Mouse (Mus musculus) skeletal muscle tissue, adult 2 months (tissue): ENCODE measurements around the gene Atp2b4.
"Not testable (repeated sequence)": the region's sequence is repeated elsewhere in the genome, so short reads cannot be mapped to it uniquely, and the experiment has no call there.

ENCODE experiments used
- DNase-seq: peaks from one replicate; pipeline ENCODE4 v3.0.0-alpha.2; 2012; ENCODE audit warnings: low read depth, low spot score

Gene Atp2b4

DNA sequence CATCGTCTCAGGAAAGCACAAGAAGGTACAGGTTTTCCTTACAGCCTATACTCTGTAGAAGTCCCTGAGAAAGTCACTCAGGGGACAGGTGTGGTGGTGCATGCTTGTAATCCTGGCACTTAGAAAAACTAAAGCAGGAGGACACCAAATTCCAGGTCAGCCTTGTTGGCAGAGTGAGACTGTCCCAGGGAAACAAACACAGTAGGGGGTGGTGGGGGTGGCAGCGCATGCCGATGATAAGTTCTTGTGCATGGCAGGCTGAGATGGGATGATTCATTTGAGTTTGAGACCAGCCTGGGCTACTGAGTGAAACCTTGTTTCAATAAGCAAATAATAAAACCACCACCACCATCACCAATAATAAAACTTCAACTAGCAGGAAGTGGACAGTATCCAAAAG is 49.2 kb downstream of the Atp2b4 start:
- DNase-seq: no peak

DNA sequence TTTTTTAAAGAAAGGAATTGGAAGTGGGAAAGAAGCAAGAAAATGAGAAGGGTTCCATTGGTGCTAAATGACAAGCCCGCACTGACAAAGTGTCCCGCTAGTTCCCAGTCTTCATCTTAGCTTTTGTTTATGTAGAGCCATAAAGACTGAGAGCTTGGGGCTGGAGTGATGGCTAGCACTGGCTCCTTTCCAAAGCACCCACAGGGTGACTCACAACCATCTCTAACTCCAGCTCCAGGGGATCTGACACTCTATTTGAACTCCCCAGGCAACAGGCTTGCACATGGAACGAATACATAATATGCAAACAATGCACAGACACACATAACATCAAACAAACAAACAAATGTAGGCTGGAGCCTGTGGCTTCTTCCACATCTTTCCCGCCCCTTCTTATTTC is 50.9 kb downstream of the Atp2b4 start:
- no peak for DNase-seq

DNA sequence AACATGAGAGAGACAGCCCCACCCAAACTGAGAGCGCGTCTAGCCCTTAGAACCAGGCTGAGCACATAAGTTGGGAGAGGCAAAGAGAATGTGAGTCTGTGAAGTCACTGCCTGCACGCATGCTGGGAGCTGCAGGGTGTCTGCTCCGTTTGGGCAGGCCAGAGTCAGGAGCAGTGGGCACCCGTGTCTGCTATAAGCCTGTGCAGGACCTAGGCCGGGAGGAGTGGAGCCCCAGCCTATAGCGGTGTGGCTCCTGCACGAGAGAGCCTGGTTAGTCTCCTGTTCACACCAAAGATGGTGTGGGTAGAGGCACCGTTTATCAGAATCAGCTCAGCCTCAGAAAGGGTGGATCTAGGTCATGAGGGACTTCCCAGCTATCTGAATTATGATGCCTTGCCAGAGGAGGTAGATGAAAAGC is 55.8 kb downstream of the Atp2b4 start:
- no peak for DNase-seq

DNA sequence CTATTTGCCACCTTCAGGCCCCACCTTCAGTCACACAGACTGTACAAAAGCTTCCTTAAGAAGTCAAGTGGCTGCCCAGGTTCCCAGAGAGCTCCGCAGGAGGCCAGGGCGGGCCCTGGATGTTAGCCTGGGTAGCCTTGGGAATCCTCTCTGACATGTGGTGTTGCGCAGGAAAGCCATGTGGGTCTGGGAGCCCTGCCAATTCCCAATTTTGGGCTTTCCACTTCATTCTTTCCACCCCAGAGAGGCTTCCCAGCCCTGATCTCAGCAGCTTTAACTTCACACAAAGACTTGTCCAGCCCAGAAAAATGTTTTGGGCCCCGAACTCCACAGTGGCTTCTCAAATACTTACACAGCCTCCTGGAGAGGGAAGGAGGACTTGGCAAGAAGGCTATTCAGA is 56.2 kb downstream of the Atp2b4 start:
- DNase-seq: peak; percentile 88

DNA sequence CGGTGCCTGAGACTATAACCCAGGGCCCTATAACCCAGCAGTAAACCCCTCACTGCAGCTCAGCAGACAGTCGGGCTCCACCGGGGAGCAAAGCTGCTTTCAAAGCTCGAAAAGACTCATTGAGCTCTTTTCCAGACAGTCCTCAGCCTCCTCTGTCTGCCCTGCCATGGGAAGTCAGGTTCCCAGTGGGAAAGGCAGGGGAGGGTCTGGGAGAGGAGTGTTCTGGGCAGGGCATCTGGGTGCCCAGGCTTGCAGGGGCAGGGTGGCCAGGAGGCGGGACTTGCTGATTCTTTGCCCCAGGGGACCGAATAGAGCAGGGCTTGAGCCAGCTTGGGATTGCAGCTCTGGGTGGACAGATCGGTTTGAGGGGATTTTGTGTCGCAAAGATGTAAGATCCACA is 58.3 kb downstream of the Atp2b4 start:
- no peak for DNase-seq

DNA sequence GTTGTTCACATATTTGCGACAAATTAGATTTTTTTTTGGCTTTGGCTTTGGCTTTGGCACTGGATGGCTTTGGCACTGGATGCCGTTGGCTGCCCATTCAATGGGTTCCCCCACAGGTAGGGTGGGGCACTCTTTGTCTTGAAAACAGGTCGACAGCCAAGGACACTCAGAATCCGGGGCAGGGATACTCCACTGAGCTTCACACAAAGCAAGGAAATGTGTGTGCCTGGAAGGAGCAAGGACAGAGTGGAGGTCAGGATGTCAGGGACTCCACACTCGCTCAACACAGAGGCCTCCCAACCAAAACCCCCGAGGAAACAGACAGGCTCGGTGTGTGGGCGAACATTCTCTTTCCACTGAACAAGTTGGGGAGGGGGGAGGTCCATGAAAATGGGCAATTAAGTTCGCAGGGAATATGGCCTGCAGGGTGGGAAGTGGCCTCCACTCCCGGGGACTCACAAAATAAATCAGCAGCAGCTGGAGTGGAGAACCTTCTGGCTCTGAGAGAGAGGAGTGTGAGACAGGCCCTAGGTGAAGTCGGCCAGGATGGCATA is 58.9 kb downstream of the Atp2b4 start:
- no peak for DNase-seq

DNA sequence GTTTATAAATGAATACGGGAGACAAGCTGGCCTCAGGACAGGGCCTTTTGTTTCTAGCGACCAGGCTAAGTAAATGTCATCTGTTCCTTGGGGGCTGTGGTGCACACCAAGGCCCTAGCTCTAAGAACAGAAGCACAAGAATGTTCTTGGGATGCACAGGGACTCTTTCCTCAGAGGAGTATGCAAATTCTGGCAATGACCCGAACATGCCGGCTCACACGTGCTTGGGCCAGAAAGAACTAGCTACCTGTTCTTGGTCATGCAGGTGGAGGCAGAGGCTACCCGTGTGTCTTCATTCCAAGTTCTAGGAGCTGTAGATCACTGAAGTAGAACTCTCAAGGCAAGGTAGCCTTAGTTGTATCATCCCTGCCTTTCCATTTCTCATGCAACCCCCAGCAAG is 59.7 kb downstream of the Atp2b4 start:
- no peak for DNase-seq

DNA sequence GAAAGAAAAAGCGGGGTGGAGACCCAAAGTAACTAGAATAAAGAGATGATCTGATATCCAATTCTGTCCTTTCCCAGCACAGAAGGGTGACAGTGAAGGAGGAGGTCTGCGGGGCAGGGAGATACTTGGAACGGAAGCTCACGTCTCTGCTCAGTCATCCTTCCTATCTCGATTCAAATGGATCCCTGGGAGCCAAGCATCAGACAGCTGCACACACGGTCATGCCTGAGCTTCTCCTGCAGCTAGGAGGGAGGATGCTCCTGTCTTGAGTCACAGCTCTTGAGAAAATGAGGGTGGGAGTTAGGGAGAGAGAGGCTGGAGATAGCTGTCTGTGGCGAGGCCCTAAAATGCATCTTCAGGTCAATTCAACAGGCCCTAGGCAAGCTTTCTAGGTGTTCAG is 64.2 kb downstream of the Atp2b4 start:
- no peak for DNase-seq

DNA sequence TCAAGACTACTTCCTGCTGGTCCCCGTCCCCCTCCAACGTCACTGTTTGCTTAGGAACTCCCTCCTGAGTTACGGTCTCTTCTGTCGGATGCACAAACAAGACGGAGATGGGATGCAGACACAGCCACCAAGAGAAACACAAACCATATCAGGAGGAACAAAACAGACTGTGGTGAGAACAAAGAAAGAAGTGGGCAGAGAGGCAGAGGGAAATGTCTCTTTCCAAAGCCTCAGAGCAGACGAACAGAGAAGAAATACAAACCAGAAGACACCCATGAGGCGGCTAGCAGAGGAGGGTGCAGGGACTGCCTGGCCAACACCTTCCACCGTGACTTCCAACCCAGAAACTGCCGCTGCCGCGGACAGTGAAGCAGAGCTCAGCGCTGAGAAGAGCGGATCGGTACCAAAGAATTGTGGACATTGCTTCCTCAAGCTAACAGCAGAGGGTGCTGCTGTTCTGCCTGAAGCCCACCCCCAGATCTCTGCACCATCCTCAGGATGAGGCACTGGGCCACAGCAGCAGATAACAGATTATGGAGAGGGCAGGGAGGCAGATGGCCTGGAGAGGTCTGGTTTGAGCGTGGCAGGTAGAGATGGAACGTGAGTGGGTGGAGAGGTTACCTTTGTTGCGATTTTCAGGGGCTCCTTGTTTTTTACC is 64.7 kb downstream of the Atp2b4 start:
- DNase-seq: peak; percentile 32

DNA sequence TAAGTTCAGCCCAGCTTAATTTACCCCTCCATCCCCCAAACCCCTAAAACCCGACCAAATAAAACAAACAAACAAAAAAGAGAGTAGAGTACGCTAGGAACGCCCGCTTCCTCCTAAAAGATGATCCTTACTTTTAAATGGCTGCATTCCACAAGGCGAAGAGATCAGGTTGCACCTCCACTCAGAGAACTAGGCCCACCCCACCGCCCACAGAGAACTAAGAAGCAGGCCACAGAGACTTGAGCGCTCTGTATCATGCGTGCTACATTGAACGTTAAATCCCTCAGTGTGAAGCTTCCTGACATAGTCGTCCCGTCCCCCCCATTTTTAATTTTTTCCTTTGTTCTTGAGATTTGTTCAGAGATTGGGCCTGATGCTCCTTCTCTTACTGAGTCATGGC is 68.0 kb downstream of the Atp2b4 start:
- no peak for DNase-seq

DNA sequence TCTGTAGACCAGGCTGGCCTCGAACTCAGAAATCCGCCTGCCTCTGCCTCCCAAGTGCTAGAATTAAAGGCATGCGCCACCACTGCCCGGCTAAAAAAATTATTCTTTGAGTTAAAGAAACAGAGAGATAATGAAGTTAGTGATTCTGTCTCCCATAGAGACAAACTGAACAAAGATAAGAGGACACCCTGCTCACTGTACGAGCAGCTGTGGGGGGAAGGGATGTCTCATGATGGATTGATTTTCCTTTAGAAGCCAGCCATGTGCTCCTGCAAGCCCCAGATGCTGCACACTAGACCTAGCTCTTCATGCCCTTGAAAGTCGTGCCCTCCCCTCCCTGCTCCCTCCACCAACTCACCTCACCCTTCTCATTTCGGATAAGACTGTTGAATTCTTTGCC is 72.5 kb downstream of the Atp2b4 start:
- no peak for DNase-seq

DNA sequence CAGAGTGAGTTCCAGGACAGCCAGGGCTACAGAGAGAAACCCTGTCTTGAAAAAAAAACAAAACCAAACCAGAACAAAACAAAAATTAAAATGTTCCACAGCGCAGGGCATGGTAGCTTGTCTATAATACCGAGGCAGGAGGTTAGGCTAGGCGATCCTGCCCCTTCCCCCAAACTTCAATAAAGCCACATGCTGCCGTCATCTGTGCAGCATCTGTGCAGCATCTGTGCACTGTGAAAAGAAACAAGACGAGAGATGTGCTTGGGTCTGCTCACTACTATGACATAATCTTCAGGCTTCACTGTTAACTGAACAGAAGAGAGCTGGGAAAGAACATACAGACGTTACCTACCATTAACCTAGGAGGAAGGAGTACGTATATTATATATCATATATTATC is 80.5 kb downstream of the Atp2b4 start:
- DNase-seq: no peak

DNA sequence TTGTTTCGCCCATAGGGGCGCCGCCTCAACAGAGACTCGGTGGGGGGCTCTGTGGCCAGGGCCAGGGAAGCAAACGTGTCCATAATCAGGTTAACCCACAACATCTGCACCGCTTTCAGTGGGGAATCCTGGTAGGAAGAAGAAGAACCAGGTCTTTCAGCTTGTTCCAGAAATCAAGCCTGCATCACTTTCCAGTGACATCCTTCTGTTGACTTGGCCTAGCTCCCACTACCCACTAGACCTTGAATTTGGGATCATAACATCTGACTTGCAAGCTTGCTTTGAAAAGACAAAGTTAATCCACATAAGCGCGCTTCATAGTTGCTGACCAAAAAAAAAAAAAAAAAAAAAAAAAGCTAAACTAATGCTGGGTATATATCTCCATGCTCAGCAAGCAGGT is 82.1 kb downstream of the Atp2b4 start:
- DNase-seq: no peak

DNA sequence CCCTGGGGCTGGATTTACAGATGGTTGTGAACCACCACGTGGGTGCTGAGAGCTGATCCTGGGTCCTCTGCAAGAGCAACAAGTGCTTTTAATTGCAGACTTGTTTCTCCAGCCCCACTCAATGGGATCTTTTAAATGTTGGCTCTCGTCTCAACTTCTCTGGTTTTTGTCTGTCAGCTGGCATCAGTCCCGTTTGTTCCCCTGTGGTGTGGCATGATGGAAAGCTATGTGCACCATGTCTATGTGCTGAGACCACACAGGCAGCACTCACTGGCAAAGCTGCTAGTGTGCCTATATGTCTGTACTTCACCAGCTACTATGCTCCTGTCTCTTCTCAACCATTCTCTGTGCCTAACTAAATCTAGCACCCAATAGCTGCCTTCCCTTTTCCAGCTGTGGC is 82.5 kb downstream of the Atp2b4 start:
- no peak for DNase-seq

DNA sequence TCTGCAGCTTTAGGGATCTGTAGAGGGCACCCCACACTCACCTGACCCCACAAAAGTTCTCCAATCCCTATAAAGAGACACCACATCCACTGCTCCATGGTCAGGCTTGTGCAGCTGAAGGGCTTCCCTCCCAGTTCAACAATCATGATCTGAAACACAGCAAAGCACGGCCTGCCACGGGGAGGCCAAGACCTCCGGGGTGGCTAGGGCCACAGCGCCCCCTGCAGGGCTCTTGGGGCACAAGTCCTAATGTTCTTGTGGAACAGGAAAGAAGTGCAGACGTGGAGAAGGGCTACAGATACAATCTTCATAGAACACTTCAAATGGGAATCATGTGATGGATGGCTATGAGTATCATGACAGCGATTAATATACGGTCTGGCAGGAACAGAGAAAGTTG is 84.4 kb downstream of the Atp2b4 start:
- DNase-seq: peak; percentile 66

DNA sequence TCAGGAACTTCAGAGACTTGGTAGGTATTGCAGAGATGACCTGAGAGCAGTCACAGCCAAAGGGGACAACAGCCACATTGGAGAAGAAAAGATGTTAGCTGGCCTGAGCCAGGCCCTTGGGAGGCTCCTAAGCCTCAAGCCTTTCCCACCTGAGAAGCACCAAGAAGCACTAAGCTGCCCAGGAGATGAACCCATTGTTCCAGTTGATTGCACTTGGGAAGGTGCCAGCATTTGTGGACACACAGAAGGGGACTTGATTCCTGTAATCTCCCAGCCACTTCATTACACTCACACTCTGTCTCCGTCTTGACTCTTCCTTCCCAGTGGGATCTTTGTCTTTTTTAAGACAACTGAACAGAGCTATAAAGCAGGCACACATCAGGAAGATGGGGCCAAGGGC is 85.7 kb downstream of the Atp2b4 start:
- DNase-seq: no peak

DNA sequence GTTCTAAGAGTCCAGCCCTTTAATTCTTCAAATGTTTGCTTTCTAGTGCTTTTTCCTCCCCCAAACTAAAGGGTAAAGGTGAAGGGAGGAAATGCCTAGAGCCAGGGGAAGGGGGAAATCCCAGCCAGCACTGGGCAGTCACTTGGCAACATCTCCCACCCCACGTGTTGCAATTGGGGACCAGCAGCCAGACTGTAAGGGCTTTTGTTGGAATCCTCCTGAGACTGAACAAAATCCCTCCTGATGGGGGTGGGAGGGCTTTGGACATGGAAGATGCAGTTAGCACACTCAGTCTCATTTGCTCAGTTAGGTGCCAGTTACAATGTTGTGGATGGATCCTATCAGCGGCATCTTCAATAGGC is 87.9 kb downstream of the Atp2b4 start:
- DNase-seq: no peak

DNA sequence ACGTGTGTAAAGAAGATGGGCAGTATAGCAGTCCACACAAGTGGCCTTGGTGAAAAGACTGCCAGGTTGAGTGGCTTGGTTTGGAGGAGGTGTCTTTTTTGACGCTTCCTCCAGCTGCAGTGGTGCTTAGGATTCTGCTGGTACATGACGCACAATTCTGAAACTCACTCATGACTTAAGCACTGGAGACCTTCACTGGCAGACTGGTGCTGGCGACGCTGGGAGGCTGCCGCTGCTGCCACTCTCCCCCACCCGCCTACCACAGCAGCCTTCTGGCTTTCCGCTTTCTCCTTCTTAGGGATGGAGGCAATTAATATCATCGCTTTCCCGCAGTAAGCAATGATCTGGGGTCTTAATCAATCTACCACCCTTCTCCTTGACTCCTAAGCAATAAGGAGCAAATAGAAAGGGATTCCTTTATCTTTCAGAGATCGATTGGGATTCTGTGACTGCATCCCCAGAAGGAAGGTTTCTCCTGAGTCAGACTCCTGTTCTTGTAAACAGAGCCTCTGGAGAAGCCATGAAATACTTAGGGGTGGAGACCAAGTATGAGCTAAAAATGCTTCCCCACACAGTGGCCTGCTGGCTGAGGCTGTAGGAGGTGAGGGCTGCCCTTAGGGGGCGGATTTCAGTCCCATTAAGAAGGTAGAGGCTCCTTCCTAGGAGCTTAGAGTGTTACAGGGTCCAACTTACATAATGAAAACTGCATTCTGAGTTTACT is 88.4 kb downstream of the Atp2b4 start:
- DNase-seq: no peak

DNA sequence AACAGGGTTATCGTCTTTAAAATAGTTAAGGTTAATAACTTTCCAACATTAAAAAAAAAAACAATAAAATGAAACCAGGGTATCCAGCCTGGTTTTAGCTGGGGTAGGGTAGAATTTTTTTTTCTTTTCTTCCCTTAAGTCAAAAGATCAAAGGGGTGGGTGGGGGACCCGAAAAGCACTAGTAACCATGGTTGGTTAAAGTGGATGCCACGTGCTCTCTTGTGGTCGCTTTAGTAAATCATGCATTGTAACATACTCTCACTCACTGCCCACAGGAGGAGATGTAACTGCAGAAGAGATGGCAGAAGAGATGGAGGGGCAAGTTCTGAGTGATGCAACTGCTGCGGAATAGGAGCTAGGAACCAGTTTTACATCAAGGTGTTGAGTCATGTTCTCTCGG is 89.5 kb downstream of the Atp2b4 start:
- DNase-seq: no peak

DNA sequence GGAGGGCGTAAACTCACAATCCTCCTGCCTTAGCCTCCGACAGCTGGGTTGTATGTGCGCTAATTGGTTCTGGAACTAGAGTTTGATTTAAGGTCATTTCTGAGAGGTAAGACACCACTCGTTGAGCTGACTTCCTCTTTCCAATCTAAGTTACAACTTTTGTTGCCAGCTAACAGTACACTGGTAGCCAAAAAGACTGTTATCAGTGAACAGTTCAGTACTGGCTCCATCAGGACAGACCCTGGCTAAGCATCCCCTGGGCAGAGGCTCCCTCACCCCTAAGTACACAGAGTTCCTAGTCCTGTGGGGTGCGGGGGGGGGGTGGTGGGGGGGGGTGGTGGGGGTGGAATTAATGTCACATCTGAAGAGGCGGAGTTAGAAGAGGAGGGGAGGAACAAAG is 89.9 kb downstream of the Atp2b4 start:
- DNase-seq: no peak

DNA sequence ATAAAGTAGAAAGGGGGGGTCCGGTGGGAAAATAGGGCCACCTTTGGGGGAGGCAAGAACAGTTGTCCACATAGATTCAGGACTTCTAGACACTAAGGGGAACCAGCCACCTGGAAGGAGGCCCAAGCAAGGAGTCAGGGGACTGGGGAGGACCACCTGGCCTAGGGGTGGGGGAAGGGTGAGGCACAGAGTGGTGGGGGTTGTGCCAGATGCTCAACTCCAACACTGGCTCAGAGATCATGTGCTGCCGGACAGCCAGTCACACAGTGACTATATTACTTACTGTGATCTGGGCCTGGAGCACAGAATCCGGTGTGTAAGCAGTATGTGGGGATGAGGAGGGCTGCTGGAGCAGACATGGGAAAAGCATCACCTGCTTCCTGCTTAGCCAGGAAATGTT is 91.5 kb downstream of the Atp2b4 start:
- no peak for DNase-seq

DNA sequence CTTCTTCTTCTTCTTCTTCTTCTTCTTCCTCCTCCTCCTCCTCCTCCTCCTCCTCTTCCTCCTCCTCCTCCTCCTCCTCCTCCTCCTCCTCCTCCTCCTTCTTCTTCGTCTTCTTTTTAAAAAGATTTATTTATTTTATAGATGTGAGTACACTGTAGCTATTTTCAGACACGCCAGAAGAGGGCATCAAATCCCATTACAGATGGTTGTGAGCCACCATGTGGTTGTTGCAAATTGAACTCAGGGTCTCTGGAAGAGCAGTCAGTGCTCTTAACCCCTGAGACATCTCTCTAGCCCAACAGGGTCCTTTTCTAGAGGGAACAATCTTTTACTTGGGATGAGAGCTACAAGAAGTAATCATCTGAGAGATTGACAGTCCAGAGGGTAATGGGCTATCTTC is 99.0 kb downstream of the Atp2b4 start:
- not testable (repeated sequence) for DNase-seq

DNA sequence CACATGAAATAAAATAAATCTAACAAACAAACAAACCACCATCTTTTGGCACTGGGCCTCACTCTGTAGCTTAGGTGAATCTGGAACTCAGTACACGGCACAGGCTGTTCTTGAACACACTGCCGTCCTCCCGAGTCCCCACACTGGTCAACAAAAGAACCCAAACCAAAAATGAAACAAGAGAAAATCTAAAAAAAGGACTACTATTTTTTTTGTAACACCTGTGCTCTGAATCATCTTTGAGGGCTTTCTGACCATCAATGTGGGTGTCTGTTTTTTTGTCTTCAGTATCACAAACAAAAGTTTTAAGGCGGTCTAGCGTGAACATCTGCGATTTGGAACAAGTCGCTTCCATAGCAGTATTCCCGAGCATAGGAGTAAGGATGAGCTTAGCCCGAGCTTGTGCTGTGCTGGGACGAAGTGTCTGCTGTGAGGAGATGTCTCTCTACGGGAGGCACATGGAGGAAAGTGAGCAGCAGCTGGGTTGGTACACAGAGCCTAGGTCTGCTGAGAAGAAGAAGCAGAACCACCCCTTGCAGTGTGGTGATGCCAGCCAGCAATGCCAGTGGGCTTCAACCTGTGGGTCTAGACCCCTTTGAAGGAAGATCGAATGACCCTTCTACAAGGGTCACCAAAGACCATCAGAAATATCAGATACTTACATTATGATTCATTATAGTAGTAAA is 102.8 kb downstream of the Atp2b4 start:
- DNase-seq: no peak
